Mouse (Mus musculus): Measurements from ENCODE around the gene Gm20903. TPM values are rescaled to one million over a fixed set of nuclear protein-coding genes. Genes with fewer than 3 reads are reported as not detected.
"Not testable (repeated sequence)": the region's sequence is repeated elsewhere in the genome, so short reads cannot be mapped to it uniquely, and the experiment has no call there.

The Gm20903 gene
- not detected in 2 replicates for polyA plus RNA-seq (2015; fragmentation: Nextera tagmentation; extraction: Ambion mirVana)

- not testable (repeated sequence) for H3K9me3 ChIP-seq; H3K4me3 ChIP-seq; H3K36me3 ChIP-seq; ATAC-seq (ENCODE audit: borderline replicate concordance, extremely low read depth, low FRiP score, low TSS enrichment); H3K4me2 ChIP-seq; H3K27me3 ChIP-seq; H3K4me1 ChIP-seq; H3K9ac ChIP-seq; H3K27ac ChIP-seq
- WGBS = no CpG with 5 or more reads among the region's 6 CpGs
Measured at GRCm38 (mm10) chrY:73669015-73669414, at the start of gene Gm20903. Gene Gm20903 (plus strand): TSS chrY:73669315.
